Mouse (Mus musculus): Measurements from ENCODE around the gene Ly75.

DNA sequence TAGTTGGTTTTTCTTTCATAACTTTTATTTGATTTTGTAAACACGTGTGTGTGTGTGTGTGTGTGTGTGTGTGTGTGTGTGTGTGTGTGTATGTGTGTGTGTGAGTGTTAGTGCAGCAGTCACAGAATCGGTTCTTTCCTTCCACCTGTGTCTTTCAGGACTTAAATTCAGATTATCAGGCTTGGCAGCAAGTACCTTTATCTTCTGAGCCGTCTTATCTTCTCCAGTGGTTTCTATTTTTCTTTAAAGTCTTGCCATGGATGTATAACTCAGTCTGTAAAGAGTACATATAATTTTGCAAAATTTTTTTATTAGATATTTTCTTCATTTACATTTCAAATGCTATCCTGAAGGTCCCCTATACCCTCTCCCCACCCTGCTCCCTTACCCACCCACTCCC, 4.3 kb upstream of the Ly75 start:
- TF ChIP-seq CTCF (IDR thresholded peaks at IDR 0.05; ENCODE audit: low read depth): no peak
- no peak for TF ChIP-seq EP300 (IDR thresholded peaks at IDR 0.05; ENCODE audit: low read depth)
